Comparison of ENCODE assay signal across 27 mouse cellular contexts in the genomic region with DNA sequence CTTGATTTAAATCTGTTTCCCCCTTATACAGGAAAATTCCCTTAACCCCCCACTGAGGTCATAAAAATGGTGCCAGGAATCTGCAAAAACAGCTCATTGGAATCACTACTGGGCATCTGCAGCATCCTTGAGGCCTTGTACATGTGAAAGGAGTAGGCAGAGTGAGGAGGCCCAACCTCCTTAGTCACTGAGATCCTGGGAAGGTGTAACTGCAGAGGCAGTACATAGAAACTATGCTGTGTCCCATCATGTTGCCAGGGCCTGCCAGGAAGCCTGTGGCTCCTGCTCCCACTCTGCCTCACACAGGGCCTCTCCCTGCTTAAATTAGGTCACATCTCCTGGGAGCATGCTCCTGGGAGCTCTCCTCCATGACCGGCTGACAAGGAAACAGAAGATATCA.
A peak's percentile ranks its signal among the peaks of the same experiment; 100 is the strongest.
DNase-seq lines count a peak whose midpoint lies in the region; ATAC-seq lines count a peak whose summit lies in the region.
"Had no signal": no experiment of that assay in that cellular context is flagged by ENCODE, and none has a peak within 500 bp of the region (broad histone marks: within the 10 kb centered on the region; RNA-seq: fewer than 3 reads in every experiment).

No protein-coding gene starts in this region.

- H3K9me3 ChIP-seq in intestine, embryonic 15.5 days = no peaks in the 10 kb centered on the region
- H3K9me3 ChIP-seq: embryonic facial prominence, embryonic 13.5 days; embryonic facial prominence, embryonic 15.5 days; forebrain, embryonic 10.5 days; forebrain, embryonic 12.5 days had no signal

- H3K4me3 ChIP-seq in intestine, embryonic 15.5 days (replicated peaks) = no peak overlapping the region
- H3K4me3 ChIP-seq: embryonic facial prominence, embryonic 13.5 days; embryonic facial prominence, embryonic 15.5 days; erythroblast, embryonic 14.5 days; forebrain, embryonic 10.5 days; forebrain, embryonic 12.5 days had no signal

- no peak overlapping the region for H3K27ac ChIP-seq in intestine, embryonic 15.5 days
- H3K27ac ChIP-seq: embryonic facial prominence, embryonic 13.5 days; embryonic facial prominence, embryonic 15.5 days; forebrain, embryonic 10.5 days; forebrain, embryonic 12.5 days had no signal

- peak; percentile 26 for DNase-seq in cerebellum, adult 9-11 months
- DNase-seq in cerebellum, adult 8-10 months = no peak
- peak; percentile 2 for DNase-seq in right cerebral cortex, adult 18-20 months
- DNase-seq in right cerebral cortex, postnatal 14 days = no peak
- peak; percentile 6 for DNase-seq in 3134 (ENCODE audit: extremely low read depth, insufficient read length, low spot score)
- peak; percentile 52 for DNase-seq in brain, adult 2 months (ENCODE audit: low read depth, low spot score)
- DNase-seq: adrenal gland, adult 8-10 months; adrenal gland, postnatal 14 days; adrenal gland, postnatal 36 days; B cell, adult 2 months; cerebellum, adult 11-12 months; cerebellum, postnatal 14 days; cerebellum, postnatal 36 days; embryo, embryonic 11 days had no signal

- no peak overlapping the region for H3K4me2 ChIP-seq in intestine, embryonic 15.5 days (replicated peaks)
- H3K4me2 ChIP-seq: embryonic facial prominence, embryonic 13.5 days; embryonic facial prominence, embryonic 15.5 days; forebrain, embryonic 12.5 days had no signal

- H3K9ac ChIP-seq in intestine, embryonic 15.5 days = no peak overlapping the region
- H3K9ac ChIP-seq: embryonic facial prominence, embryonic 13.5 days; embryonic facial prominence, embryonic 15.5 days; forebrain, embryonic 12.5 days had no signal

- ATAC-seq in intestine, embryonic 15.5 days = no peak
- ATAC-seq: activated CD4-positive, CD25-positive, alpha-beta regulatory T cell, adult 4 months; CD4-positive, CD25-positive, alpha-beta regulatory T cell, adult 4 months; forebrain, embryonic 14.5 days; forebrain, embryonic 16.5 days; Patski had no signal

- WGBS in intestine, embryonic 15.5 days = 94% methylated on average over 1 of the region's 1 CpGs

- no peaks in the 10 kb centered on the region for H3K27me3 ChIP-seq in intestine, embryonic 15.5 days (replicated peaks)
- H3K27me3 ChIP-seq: CH12.LX; embryonic facial prominence, embryonic 13.5 days; embryonic facial prominence, embryonic 15.5 days; forebrain, embryonic 12.5 days; Patski had no signal

- no peaks in the 10 kb centered on the region for H3K4me1 ChIP-seq in intestine, embryonic 15.5 days (replicated peaks)
- H3K4me1 ChIP-seq: embryonic facial prominence, embryonic 13.5 days; embryonic facial prominence, embryonic 15.5 days; forebrain, embryonic 10.5 days; forebrain, embryonic 12.5 days had no signal

- H3K36me3 ChIP-seq in intestine, embryonic 15.5 days = no peaks in the 10 kb centered on the region
- H3K36me3 ChIP-seq: embryonic facial prominence, embryonic 13.5 days; embryonic facial prominence, embryonic 15.5 days; forebrain, embryonic 10.5 days; forebrain, embryonic 12.5 days; G1E had no signal

Comparison
In these comparisons a context has a peak if more than half of its experiments do, and no peak if none do; other contexts are left out.
1. DNase-seq: peak in cerebellum, adult 9-11 months (single experiment), right cerebral cortex, adult 18-20 months (single experiment), 3134 (single experiment) and brain, adult 2 months (single experiment); none in cerebellum, adult 8-10 months (single experiment) and right cerebral cortex, postnatal 14 days (single experiment).